Mouse (Mus musculus) monocyte, adult 5-6 weeks (primary cell): ENCODE measurements at regions not wholly inside any gene's neighbourhood (a gene's known extent, or its start where the extent isn't known, plus 50 kb on each side); places are given as distances from the start of the nearest gene placed in this dataset.

Source experiments
- ATAC-seq: fragments of 153-309, 156-312 bp; replicated peaks from 2 replicates; pipeline ENCODE4 v1.8.0; 2017; ENCODE audit warnings: mild to moderate bottlenecking; ENCODE audit not compliant: low TSS enrichment, insufficient number of reproducible peaks, severe bottlenecking, poor library complexity, low FRiP score

GRCm38 (mm10) chr8:26484749-26485148 lies 365.4 kb downstream of the Gm45692 start:
- no peak for ATAC-seq

- ATAC-seq, result no peak
Observed at GRCm38 (mm10) chr8:26487866-26488265, 368.5 kb downstream of the Gm45692 start.

- ATAC-seq, result no peak
Observed at GRCm38 (mm10) chr8:26488590-26488989, 369.3 kb downstream of the Gm45692 start.

GRCm38 (mm10) chr8:26501196-26501813 lies 382.0 kb downstream of the Gm45692 start:
- no peak for ATAC-seq

GRCm38 (mm10) chr8:26501814-26502572 lies 382.7 kb downstream of the Gm45692 start:
- ATAC-seq, result no peak

GRCm38 (mm10) chr8:26502772-26503171 lies 383.4 kb downstream of the Gm45692 start:
- no peak for ATAC-seq

GRCm38 (mm10) chr8:26503918-26504317 lies 384.6 kb downstream of the Gm45692 start:
- no peak for ATAC-seq

GRCm38 (mm10) chr8:26504319-26505035 lies 385.1 kb downstream of the Gm45692 start:
- ATAC-seq, result no peak

- ATAC-seq, result no peak
Observed at GRCm38 (mm10) chr8:26507611-26508070, 388.3 kb downstream of the Gm45692 start.

GRCm38 (mm10) chr8:26509254-26509653 lies 389.9 kb downstream of the Gm45692 start:
- ATAC-seq, result no peak

GRCm38 (mm10) chr8:26513001-26513400 lies 393.7 kb downstream of the Gm45692 start:
- no peak for ATAC-seq

GRCm38 (mm10) chr8:26524237-26524636 lies 404.9 kb downstream of the Gm45692 start:
- ATAC-seq, result no peak

GRCm38 (mm10) chr8:26526474-26527185 lies 407.3 kb downstream of the Gm45692 start:
- no peak for ATAC-seq

GRCm38 (mm10) chr8:26527186-26527580 lies 407.8 kb downstream of the Gm45692 start:
- ATAC-seq, result no peak

- ATAC-seq, result no peak
Observed at GRCm38 (mm10) chr8:26529921-26530320, 410.6 kb downstream of the Gm45692 start.

- ATAC-seq, result no peak
Observed at GRCm38 (mm10) chr8:26533444-26534421, 414.4 kb downstream of the Gm45692 start.

- no peak for ATAC-seq
Observed at GRCm38 (mm10) chr8:26535816-26536215, 416.5 kb downstream of the Gm45692 start.

GRCm38 (mm10) chr8:26553691-26554090 lies 423.4 kb upstream of the Zfp703 start:
- no peak for ATAC-seq
